Mouse (Mus musculus): ENCODE results near the gene Aaed1. TPM values are rescaled to one million over a fixed set of nuclear protein-coding genes. Genes with fewer than 3 reads are reported as not detected.
"Not testable (repeated sequence)": the region's sequence is repeated elsewhere in the genome, so short reads cannot be mapped to it uniquely, and the experiment has no call there.

Aaed1 gene
- total RNA-seq, 2 experiments from 2014 or later = 16.8 to 19.2 TPM

DNA sequence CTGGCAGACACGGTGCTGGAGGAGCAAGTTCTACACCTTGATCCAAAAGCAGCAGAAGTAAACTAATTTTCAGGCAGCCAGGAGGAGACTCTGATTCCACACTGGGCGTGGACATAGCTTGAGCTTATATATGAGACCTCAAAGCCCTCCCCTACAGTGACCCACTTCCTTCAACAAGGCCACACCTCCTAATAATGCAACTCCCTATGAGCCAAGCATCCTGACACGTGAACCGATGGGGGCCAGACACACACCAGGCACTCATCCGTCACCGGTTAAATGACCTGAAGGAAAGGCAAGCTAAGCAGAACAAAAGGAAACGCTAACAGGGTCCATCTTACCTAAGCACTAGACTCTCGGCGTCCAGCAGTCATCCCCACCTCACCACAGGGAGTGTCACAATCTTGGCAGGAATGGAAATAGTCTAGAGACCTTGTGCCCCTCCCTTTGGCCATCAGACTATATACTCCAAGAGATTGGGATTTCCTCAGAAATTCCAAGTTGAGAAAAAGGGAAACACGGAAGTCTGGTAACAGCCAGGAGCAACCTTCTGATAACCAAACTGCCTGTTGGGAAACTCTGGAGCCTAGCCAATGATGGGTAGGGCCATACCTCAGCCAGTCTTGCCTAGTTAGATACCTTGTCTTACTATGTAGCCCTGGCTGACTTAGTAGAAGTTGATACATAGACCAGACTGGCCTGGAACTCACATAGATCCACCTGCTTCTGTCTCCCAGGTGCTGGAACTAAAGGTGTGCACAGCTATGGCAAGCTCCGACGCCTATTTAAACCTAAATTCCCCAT is 55.3 kb downstream of the Aaed1 start:
- intact Hi-C loops (cut with DNase I) = no loop called here

DNA sequence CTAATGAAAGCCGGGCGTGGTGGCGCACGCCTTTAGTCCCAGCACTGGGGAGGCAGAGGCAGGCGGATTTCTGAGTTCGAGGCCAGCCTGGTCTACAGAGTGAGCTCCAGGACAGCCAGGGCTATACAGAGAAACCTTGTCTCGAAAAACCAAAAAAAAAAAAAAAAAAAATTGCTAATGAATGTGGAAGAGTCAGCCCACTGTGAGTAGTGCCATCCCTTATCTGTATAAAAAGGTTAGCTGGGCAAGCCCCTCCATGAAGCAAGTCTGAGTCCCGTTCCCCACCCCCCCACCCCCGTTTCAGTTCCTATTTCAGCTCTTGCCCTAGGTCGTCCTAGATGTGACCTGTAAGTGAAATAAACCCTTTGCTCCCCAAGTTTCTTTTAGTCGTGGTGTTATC is 58.3 kb downstream of the Aaed1 start:
- intact Hi-C loops (cut with DNase I); DNase-seq (ENCODE audit: low spot score in 2 of 2): not testable (repeated sequence)

More for the DNA sequence above, 55.3 kb downstream of the Aaed1 start:
- DNase-seq (ENCODE audit: low spot score in 2 of 2) = no peak

DNA sequence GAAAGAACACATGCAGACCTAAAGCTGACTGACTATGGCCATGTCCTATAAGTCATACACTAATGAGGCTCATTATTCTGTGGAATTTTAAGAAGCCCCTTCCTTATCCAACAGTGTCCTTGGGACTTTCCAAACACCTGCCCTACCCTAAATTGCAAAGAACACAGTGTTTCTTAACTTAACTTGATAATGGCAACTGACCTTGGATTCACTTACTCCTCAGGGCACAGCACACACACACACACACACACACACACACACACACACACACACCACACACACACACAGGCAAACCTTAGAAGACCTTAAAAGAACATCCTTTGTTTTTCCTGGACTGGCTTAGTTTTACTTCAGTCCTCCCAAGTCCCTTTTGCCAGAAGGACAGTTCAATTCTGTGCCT is 58.8 kb downstream of the Aaed1 start:
- intact Hi-C loops (cut with DNase I) = no loop called here
- no peak for DNase-seq (ENCODE audit: low spot score in 2 of 2)

DNA sequence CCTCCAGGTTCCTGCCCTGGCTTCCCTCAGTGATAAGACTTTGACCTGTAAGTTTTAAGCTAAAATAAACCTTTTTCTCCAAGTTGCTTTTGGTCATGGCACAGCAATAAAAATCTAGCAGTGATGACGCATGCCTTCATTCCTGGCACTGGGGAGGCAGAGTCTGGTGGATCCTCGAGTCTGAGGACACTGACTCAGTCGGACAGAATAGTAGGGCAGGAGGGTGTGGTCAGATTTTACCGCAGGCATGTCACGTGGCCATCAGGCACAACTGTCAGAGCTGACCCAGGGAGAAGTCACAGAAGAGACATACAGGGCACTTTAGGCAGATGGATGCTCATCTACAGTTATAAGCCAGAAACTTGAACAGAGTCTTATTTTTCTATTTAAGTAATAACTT is 60.4 kb downstream of the Aaed1 start:
- DNase-seq (ENCODE audit: low spot score in 2 of 2) = no peak
- intact Hi-C loops (cut with DNase I) = no loop called here

DNA sequence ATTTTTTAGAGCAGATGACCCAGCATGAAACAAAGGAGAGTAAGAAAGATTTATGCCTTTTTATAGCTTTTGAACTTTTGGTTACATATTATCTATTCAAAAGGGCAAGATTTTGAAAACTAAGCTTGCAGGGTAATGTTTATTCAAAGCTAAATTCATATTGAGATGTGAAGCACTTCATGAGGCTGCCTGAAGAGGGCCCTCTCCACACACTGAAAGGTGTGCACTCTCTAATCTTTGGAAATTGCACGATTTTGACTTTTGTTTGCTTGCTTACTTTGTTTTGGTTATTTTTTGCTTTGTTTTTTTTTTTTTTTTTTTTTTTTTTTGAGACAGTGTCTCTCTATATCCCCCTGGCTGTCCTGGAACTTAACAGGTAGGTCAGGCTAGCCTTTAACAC is 62.1 kb downstream of the Aaed1 start:
- intact Hi-C loops (cut with DNase I) = no loop called here
- DNase-seq (ENCODE audit: low spot score in 2 of 2) = no peak

DNA sequence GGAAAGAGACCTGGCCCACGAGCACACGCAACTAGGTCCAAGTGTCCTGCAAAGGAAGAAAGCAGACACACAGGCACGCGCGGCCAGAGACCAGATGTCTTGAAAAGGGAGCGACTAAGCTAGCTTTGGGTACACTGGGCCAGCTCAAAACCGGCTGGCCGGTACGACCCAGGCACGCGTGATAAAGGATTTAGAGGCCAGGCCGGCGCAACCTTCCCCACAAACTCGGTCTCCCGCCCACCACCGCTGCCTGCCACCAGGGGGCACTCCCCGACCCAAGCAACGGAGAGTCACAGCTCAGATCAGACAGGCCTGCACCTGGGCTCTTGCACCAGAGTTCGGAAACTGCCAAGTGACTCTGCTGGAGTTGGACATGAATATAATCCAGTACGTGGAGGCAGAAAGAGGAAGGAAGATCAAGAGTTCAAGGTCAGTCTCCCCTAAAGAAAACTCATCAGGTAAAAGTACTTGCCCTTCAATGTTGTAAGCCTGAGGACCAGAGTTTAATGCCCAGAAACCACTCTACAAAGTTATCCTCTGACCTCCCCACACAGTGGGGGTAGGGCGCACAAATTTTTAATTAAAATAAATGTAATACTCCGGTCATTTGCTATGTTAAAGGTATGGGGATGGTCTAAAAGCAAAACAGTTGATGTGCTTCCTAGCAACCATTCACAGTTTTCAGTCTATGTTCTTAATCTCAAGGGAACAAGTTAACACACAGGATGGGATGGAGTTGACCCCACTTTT is 63.6 kb downstream of the Aaed1 start:
- peak; percentile 75 to 76 for DNase-seq (ENCODE audit: low spot score in 2 of 2)
- intact Hi-C loops (cut with DNase I) = loop anchor here (1.0 to 10.0 kb wide), 2 partner anchors 57 to 186 kb away; partner anchors contain the start of gene Cdk20

DNA sequence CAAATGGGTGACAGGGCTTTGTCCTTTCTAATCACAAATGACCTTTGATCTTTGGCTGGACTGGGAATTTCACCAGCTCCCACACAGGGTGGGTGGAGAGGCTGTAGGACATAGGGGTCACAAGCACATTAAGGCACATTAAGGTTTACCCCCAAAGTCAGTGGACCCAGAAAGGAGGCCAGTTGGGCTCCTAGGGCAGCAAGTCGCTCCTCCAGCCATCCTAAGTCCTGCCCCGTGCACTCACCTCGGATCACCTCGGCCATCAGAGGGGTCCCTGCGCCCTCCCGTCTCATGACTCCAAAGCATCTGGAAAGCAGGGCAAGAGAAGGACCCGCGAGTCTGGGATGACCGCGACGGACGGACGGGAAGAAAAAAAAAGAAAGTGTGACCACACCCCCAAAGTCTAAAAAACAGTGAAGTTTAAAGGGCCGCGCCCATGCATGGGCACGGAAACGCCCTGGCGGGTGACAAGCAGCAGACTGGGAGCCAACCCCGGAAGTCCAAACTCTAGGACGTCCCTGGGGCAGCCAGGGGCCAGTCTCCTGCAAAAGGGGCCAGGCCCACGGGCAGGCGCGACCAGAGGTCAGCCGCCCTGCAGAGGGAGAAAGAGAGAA is 64.2 kb downstream of the Aaed1 start:
- peak; percentile 6 to 13 for DNase-seq (ENCODE audit: low spot score in 2 of 2)
- intact Hi-C loops (cut with DNase I) = loop anchor here (1.0 to 10.0 kb wide), 2 partner anchors 58 to 187 kb away; partner anchors contain the start of gene Cdk20

DNA sequence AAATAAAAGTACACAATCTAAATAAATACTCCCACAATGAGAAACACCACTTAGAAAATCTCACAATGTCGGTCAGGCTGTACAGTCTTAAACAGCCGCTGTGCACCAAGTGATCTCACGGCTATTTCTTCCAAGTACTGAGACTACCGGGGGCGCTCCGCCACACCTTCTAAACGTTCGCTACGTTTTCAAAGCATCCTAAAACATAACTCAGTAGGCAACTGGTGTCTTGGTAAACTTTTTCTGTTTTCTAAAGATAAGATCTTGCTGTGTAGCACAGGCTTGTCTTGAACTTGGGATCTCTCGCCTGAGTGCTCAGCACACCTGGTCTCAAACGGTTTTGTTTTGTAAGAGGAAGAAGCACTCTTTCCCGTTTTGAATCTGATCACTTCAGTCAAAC is 66.4 kb downstream of the Aaed1 start:
- DNase-seq (ENCODE audit: low spot score in 2 of 2) = no peak
- intact Hi-C loops (cut with DNase I) = loop anchor here (10.0 kb wide), 1 partner anchor 189 kb away; the partner anchor contains the start of gene Cdk20

DNA sequence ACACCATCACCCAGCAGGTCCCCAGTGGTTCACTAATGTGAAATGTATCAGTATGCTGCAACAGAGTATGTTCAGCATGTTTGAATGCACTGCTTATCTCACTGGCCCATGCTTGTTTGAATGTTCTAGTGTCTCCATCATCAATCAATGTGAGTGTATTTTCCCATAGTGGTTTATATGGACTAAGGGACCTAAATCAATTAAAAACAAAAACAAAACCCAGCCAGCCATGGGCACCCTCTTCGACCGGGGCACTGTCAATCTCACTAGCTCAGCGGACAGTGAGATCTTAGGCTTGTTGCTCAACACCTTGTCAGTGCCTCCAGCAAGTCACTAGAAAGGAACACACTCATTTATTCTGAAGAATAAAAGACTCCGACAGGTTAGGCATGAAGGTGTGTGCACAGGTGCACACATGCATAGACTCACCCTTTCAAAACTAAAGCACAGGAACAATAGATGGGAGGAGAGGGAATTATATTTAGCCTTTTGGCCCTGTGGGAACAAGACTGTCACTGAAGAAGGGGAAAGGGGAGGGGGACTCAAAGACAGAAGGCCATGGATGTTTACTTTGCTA is 67.7 kb downstream of the Aaed1 start:
- intact Hi-C loops (cut with DNase I) = loop anchor here (10.0 kb wide), 1 partner anchor 190 kb away; the partner anchor contains the start of gene Cdk20

DNA sequence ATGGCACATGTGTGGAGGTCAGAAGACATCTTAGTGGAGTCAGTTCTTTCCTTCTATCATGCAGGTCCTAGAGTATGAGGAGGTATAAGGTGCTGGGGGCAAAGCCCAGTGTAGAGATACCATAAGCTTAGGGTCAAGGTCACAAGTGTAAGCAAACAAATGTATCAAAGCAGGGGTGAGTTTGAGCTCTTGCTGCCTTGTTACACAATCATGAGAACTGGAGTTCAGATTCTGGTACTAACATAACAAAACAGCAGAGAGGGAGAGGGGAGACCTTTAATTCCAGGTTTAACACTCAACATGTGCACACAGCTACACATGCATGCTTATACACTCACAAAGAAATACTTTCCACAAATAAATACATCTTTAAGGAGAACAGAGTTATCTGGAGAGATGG is 69.8 kb downstream of the Aaed1 start:
- intact Hi-C loops (cut with DNase I) = loop anchor here (10.0 kb wide), 1 partner anchor 192 kb away; the partner anchor contains the start of gene Cdk20

More for the DNA sequence above, 67.7 kb downstream of the Aaed1 start:
- DNase-seq (ENCODE audit: low spot score in 2 of 2) = no peak

DNA sequence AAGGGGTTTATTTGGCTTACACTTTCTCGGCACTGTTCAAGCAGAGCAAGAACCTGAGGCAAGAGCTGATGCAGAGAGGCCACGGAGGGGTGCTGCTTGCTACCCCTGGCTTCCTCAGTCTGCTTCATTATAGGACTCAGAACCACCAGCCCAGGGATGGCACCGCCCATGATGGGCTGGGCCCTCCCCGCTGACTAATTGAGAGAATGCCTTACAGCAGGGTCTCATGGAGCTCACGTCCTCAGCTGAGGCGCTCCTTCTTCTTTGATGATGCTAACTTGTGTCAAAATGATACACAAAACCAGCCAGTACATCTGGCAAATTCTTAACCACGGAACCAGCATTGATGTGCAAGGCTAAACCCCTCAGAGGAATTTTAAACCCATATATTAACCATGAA is 71.9 kb downstream of the Aaed1 start:
- intact Hi-C loops (cut with DNase I) = loop anchor here (10.0 kb wide), 1 partner anchor 194 kb away; the partner anchor contains the start of gene Cdk20

More for the DNA sequence above, 69.8 kb downstream of the Aaed1 start:
- no peak for DNase-seq (ENCODE audit: low spot score in 2 of 2)

DNA sequence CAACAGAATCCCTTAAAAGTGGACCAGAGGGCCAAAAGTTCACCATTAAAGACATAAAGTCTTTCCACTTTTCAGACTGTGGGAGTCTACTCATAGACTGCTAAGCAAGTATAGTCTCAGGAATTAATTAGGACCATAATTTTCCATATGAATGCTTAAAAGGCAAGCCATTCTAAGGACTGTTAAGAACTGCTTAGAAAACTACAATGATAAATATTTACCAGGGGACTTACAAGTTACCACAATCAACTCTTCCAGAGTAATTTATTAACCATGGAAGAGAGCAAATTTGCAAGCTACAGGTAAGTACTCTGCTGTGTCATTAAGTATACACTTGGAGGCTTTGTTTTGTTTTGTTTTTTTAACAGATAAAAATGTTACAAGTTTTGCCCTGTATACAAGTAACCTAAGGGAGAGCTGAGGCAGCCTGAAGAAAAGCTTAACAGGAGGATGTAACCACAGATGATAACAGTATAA is 74.8 kb downstream of the Aaed1 start:
- DNase-seq (ENCODE audit: low spot score in 2 of 2) = no peak
- intact Hi-C loops (cut with DNase I) = no loop called here

More for the DNA sequence above, 71.9 kb downstream of the Aaed1 start:
- no peak for DNase-seq (ENCODE audit: low spot score in 2 of 2)

DNA sequence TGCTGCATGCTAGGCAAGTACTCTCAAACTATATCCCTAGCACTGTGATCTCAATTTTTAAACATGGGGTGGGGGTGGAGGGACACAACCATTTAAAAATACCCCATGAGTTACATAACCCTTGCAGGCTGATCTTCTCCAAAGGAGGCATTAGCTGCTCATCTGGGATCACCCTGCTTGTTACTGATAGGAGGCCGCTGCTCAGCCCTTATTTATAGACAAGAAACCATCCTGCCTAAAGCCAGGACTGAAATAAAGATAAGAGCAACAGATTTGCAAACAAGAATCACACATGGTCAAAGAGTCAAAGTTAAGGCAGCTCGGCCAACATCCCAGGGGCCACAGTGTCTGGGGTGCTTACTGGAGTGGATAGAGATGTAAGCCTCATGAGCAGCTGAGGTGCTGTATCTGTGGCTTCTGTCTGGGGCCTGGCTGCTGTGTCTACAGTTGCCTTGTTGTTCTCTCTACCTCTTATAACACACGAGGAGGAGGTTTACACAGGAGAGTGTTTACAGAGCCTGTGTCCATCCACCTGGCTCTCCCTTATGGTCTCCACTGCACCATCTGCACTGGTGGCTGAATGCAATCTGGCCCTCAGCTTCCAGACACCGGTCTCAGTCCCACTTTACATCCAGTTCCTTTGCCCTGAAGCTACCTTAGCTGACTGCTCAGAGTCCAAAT is 75.4 kb downstream of the Aaed1 start:
- intact Hi-C loops (cut with DNase I) = no loop called here

DNA sequence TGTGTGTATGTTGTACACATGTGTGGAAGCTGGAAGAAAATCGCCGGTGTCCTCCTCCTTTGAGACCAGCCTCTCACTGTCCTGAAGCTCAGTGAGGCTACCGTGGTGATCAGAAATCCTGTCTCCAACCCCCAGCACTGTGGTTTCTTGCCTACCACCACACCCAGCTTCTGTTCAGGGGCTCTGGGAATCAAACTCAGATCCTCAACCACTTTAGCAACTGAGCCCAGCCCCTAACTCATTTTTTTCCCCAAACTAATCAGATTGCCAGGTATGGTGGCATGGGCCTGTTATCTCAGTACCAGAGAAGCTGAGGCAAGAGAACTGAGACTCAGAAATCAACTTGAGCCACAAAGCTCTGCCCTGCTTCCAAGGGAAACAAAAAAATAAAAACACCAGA is 76.7 kb downstream of the Aaed1 start:
- no peak for DNase-seq (ENCODE audit: low spot score in 2 of 2)

More for the DNA sequence above, 75.4 kb downstream of the Aaed1 start:
- no peak for DNase-seq (ENCODE audit: low spot score in 2 of 2)

DNA sequence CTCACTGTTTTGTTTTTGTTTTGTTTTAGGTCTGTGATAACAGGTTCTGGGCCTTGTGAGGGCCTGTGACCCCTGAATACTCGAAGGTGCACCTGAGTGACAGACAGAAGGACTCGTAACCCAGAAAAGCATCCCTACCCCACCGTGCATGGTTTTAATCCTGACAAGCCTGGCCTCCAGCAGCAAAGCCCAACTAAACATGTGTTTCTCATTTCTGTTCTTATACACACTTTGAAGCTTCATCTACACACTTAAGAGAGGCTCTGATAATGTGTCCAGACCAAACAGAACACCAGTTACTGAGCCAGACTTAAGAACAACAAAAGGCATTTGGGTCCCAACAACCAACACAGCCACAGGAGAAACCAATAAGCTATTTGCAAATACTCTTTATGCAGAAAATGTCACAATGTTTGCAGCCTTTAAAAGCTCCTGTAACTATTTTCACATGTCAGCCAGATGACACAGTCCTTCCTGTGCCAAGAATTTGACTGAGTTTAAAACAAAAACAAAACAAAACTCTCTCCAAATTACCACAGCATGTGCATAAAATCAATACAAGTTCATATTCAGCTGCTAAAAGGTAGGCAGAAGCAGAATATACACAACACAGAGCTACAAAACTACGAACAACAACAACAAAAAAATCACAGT is 77.3 kb downstream of the Aaed1 start:
- DNase-seq (ENCODE audit: low spot score in 2 of 2) = no peak
- intact Hi-C loops (cut with DNase I) = no loop called here

More for the DNA sequence above, 76.7 kb downstream of the Aaed1 start:
- intact Hi-C loops (cut with DNase I) = no loop called here

DNA sequence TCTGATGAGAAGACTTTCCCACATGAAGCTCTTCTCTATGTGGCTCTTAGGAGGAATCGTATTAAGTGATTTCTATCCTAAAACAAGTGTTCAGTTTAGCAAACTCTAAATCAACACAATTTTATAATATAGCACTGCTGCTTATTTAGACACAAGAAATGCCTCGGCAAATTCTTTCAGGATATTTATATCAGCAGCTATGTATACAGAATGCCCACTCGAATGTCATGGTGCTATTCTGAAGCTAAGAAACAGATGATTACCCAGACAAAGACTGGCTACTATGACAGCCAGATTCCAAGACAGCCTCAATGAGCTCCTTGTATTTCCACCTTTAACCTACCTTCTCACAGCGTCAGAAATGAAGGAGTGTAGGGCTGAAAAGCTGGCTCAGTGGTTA is 79.4 kb downstream of the Aaed1 start:
- DNase-seq (ENCODE audit: low spot score in 2 of 2) = peak in 1 of 2 experiments; percentile 18
- intact Hi-C loops (cut with DNase I) = no loop called here

DNA sequence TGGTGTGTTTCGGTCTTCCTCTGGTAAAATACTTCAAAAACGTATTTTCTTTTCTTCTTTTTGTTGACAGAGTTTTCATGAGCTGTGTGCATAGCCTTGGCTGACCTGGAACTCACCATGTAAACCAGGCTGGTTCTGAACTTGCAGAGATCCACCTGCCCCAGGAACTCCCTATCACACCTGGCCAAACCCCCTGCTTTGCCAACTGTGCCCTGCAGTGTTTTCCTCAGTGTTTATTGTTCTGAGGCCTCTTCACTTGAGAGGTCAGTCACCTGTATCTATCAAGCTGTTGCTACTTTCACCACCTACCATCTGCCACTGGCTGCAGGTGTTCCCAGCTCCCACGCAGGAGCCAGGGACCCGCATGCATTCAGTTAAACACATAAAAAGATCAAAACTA is 85.8 kb downstream of the Aaed1 start:
- intact Hi-C loops (cut with DNase I) = no loop called here
- DNase-seq (ENCODE audit: low spot score in 2 of 2) = no peak

DNA sequence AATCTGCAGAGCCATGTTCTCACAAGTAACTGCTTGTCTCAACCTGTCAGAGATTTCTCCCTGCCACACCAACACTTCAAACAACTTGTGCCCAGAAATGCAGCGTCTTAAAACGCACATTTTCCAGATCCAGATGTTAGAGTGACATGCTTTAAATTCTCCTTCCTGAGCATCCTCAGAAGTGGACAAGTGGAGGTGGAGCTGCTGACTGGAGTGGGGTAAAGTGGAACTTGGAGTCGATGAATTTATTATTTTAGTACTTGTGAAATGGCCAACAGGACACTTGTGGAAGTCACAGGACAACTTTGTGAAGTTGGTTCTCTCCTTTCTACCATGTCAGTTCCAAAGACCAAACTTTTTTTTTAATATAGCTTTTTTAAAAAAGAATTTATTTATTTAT is 86.8 kb downstream of the Aaed1 start:
- DNase-seq (ENCODE audit: low spot score in 2 of 2) = no peak
- intact Hi-C loops (cut with DNase I) = no loop called here
